Mouse (Mus musculus) liver, adult 2 months (tissue): ENCODE measurements around the gene Olfr1243.

ENCODE experiments used
- CTCF ChIP-seq: fragments of 200-500 bp; IDR thresholded peaks from 2 replicates; pipeline ENCODE4 v1.5.1; 2011; ENCODE audit warnings: low read depth, low read length, control low read depth
- POLR2A ChIP-seq: fragments of 200-500 bp; IDR thresholded peaks from 2 replicates; pipeline ENCODE4 v1.6.1; 2011; ENCODE audit warnings: low read length, control low read depth; ENCODE audit not compliant: insufficient read depth; ENCODE audit errors: extremely low read depth

DNA sequence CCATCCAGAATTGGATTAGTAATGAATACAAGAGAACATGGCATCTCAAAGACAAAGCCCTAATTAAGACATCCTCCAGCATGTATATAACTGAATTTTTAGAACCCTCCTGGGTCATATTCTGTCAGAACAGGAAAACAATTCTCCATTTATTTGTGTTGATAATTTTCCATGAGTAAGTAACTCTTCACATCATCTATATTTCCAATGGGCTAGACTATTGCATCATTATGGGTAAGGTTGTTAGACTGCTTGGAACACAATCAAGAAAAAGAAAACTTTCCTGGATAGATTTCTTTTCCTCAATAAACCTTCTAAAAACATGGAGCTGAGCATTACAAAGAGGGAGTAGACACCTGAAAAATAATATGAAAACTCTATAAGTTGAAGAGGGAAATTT is 44.3 kb downstream of the Olfr1243 start, which contains the start of gene Olfr1241:
- no peak for TF ChIP-seq POLR2A
- no peak for TF ChIP-seq CTCF
